Mouse (Mus musculus) heart, adult 18-20 months (tissue): Measurements from ENCODE around the gene Chfr. TPM values are rescaled to one million over a fixed set of nuclear protein-coding genes. Genes with fewer than 3 reads are reported as not detected.

Experiments used
- total RNA-seq, 2 experiments: library from RNA; stranded (reverse); gene quantifications; 2 replicates each; pipeline ENCODE4 v1.2.3; 2021

Chfr gene
- total RNA-seq, 2 experiments from 2014 or later = 11.3 to 11.9 TPM

Other genes starting within 250 kb of the Chfr start
- 1 to 10 TPM; 3.3 to 3.5 TPM for gene Gm15446, start 212.4 kb upstream of the Chfr start, total RNA-seq
- 1 to 10 TPM; 6.8 to 8.0 TPM for gene Zfp932, start 139.3 kb upstream of the Chfr start, total RNA-seq
- 1 to 10 TPM; 1.9 to 3.6 TPM for gene Gm17655, start 63.3 kb upstream of the Chfr start, total RNA-seq
- not detected for gene Gm35315, start 41.4 kb upstream of the Chfr start, total RNA-seq
- gene Plcxd1, start 35.9 kb upstream of the Chfr start, total RNA-seq = not detected
- gene Gtpbp6, start 27.6 kb upstream of the Chfr start, total RNA-seq = 10 to 100 TPM; 24.8 to 31.3 TPM
- gene Zfp605, start 25.8 kb upstream of the Chfr start, total RNA-seq = 1 to 10 TPM; 3.6 to 4.0 TPM
- gene Golga3, start 40.9 kb downstream of the Chfr start, total RNA-seq = 10 to 100 TPM; 48.3 to 51.2 TPM
- 10 to 100 TPM; 26.2 to 28.4 TPM for gene Ankle2, start 95.2 kb downstream of the Chfr start, total RNA-seq
- 10 to 100 TPM; 32.9 to 35.7 TPM for gene Pgam5, start 134.1 kb downstream of the Chfr start, total RNA-seq
- gene Pxmp2, start 150.3 kb downstream of the Chfr start, total RNA-seq = 100 to 1,000 TPM; 120 to 124 TPM
- gene Pole, start 150.5 kb downstream of the Chfr start, total RNA-seq = 1 to 10 TPM; 2.2 to 2.3 TPM
- not detected for gene P2rx2, start 207.4 kb downstream of the Chfr start, total RNA-seq
- gene Lrcol1, start 208.9 kb downstream of the Chfr start, total RNA-seq = not detected